Mouse (Mus musculus): ENCODE measurements at regions not wholly inside any gene's neighbourhood (a gene's known extent, or its start where the extent isn't known, plus 50 kb on each side); places are given as distances from the start of the nearest gene placed in this dataset.

DNA sequence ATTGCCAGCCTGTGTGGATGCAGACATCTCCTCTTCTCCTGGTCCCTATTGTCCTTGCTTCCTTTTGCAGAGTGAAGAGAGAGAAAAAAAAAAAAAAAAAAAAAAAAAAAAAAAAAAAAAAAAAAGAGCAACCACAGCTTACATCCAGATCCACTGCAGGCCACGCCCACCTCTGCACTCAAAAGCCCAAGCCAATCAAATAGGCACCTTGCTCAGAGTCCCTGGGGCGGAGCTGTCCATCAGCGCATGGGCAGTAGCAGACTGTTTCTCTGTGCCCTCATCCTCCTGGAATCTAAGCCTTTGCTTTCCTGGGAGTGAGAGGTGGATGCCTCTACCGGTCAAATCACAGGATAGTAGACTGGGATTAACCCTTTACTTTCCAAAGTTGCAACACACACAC is 342.2 kb downstream of the Gm9195 start:
- no peak for TF ChIP-seq CTCF (conservative IDR thresholded peaks at IDR 0.05; ENCODE audit: low read length)
- TF ChIP-seq POU5F1 (IDR thresholded peaks at IDR 0.05; ENCODE audit: borderline replicate concordance, low read length), result no peak
- TF ChIP-seq NANOG (IDR thresholded peaks at IDR 0.05; ENCODE audit: borderline replicate concordance, low read length), result no peak

Data from E14TG2a.4 (cell line).